Mouse (Mus musculus) embryonic facial prominence, embryonic 14.5 days (tissue): ENCODE data around the gene Arntl. TPM values are rescaled to one million over a fixed set of nuclear protein-coding genes. Genes with fewer than 3 reads are reported as not detected.

Experiments
- ATAC-seq: fragments of 200-750 bp; cut with Nextera tagmentation; 2 replicates; pipeline ENCODE4 v1.8.0; 2017; ENCODE audit warnings: low read depth, moderate number of reproducible peaks, moderate TSS enrichment
- DNase-seq: peaks from one replicate; pipeline ENCODE4 v3.0.0-alpha.2; 2015; ENCODE audit warnings: low spot score
- H3K27ac ChIP-seq: fragments of 300-500 bp; sonication (generic); replicated peaks from 2 replicates; pipeline ENCODE4 v1.5.1; 2014; ENCODE audit warnings: low read depth, mild to moderate bottlenecking, low read length, moderate library complexity
- H3K27me3 ChIP-seq: fragments of 300-500 bp; sonication (generic); replicated peaks from 2 replicates; pipeline ENCODE4 v1.6.1; 2014; ENCODE audit warnings: low read length; ENCODE audit not compliant: control insufficient read depth, insufficient read depth
- H3K36me3 ChIP-seq: fragments of 300-500 bp; sonication (generic); 2 replicates; pipeline ENCODE4 v1.6.1; 2014; ENCODE audit warnings: low read length, mixed read lengths; ENCODE audit not compliant: control insufficient read depth, insufficient read depth
- H3K4me1 ChIP-seq: fragments of 300-500 bp; sonication (generic); 2 replicates; pipeline ENCODE4 v1.6.1; 2014; ENCODE audit warnings: antibody characterized with exemption, low read length; ENCODE audit not compliant: control insufficient read depth, insufficient read depth
- H3K4me2 ChIP-seq: fragments of 300-500 bp; sonication (generic); 2 replicates; pipeline ENCODE4 v1.6.1; 2014; ENCODE audit warnings: low read depth, mild to moderate bottlenecking, low read length, moderate library complexity, mixed read lengths
- H3K4me3 ChIP-seq: fragments of 300-500 bp; sonication (generic); 2 replicates; pipeline ENCODE4 v1.5.1; 2014; ENCODE audit warnings: low read depth, mild to moderate bottlenecking, low read length
- H3K9ac ChIP-seq: fragments of 300-500 bp; sonication (generic); 2 replicates; pipeline ENCODE4 v1.6.1; 2014; ENCODE audit warnings: low read depth, mild to moderate bottlenecking, low read length, moderate library complexity, mixed read lengths
- H3K9me3 ChIP-seq: fragments of 300-500 bp; sonication (generic); 2 replicates; pipeline ENCODE4 v1.6.1; 2016; ENCODE audit warnings: low read length; ENCODE audit not compliant: control insufficient read depth
- WGBS: fragments of 180-500 bp; shearing (Covaris S2); extraction: QIAGEN DNeasy Blood & Tissue Kit; methylation state at CpG from one replicate; pipeline ENCODE4 v1.1.7; 2014; 5-methylcytosine and 5-hydroxymethylcytosine counted together
- polyA plus RNA-seq: library from polyadenylated mRNA; unstranded; fragments of >200 nt; fragmentation: Nextera tagmentation; extraction: Ambion mirVana; gene quantifications from 2 replicates; pipeline ENCODE4 v1.2.1, GENCODE M21; 2014

Gene Arntl
- polyA plus RNA-seq, 1 experiment from 2014 or later = 9.6 TPM

DNA sequence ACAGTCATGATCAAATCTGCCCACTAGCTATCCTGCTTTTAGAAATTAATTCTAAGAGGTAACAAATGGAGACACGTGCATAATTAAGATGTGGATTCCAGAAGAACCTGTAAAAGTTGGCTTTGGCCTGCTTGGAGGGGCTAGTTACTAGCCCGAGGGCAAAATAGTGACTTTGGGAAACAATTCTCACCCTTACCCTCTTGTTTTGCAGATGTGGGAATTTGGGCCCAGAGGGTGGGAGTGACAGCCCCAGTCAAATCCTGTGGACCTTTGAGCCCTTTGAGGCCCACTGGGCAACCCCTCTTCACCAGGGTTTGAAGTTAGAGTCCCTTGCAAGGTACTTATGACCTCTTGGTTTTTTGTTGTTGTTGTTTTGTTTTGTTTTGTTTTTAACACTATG, 72.0 kb downstream of the Arntl start:
- DNase-seq (no peak), ATAC-seq (no peak)
- Histone ChIP-seq H3K4me1 (peaks cover 3% of the 10 kb centered on the region; the same call in 1 of the 2 replicates), H3K27me3 (no peaks in the 10 kb centered on the region), H3K36me3 (peaks cover 7% of the 10 kb centered on the region; the same call in 1 of the 2 replicates), H3K4me2 (no peak overlapping the region), H3K9me3 (no peaks in the 10 kb centered on the region), H3K27ac (no peak overlapping the region), H3K4me3 (no peak overlapping the region), H3K9ac (no peak overlapping the region)
- 71% methylated on average over 2 of the region's 2 CpGs for WGBS

DNA sequence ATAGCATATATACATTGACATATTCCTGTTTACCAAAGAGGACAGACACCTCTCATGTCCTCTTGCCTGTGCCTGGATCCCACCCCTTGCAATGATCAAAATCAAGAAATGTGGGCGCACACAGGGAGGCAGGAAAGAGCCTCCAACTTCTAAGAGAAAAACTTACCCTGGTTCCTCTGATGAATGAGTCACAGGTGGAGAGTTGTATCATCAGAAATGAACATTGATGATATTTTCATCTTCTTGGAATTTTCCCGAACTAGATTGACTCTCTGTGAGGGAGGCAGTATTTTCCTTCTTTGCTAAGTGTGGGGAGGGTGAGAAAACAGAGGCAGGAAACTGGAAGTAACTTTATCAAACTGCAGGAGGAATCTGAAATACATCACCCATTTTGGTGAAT, 78.1 kb downstream of the Arntl start:
- Histone ChIP-seq H3K27ac (no peak overlapping the region), H3K4me1 (no peaks in the 10 kb centered on the region), H3K27me3 (no peaks in the 10 kb centered on the region), H3K9ac (no peak overlapping the region), H3K4me3 (no peak overlapping the region), H3K4me2 (no peak overlapping the region), H3K9me3 (no peaks in the 10 kb centered on the region), H3K36me3 (peaks cover 9% of the 10 kb centered on the region; the same call in 1 of the 2 replicates)
- no peak for DNase-seq
- WGBS = 88% methylated on average over 2 of the region's 2 CpGs
- no peak for ATAC-seq

DNA sequence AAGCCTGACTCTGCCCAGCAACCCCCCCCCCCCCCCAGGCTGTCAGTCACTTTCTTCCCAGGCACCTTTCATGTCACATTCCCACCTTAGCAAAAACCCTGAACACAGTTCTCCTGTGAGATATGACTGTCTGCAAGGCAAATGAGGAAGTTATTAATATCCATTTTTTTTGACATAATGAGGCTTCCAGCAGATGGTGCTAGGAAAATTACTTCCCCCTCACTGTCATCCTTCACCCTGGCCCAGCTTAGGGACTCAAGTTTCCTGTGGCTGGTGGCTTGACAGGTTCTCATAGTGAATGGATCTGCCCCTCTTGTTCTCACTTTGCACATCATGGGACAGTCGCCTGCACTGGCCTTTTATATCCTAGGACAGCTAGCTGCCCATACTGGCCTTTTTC, 81.9 kb downstream of the Arntl start:
- H3K27ac ChIP-seq = no peak overlapping the region
- H3K4me2 ChIP-seq = no peak overlapping the region
- H3K36me3 ChIP-seq = 0 out of 2 replicates have a peak, but pooled peaks cover 3% of the 10 kb centered on the region
- no peak overlapping the region for H3K9ac ChIP-seq
- H3K9me3 ChIP-seq = no peaks in the 10 kb centered on the region
- DNase-seq = no peak
- no peaks in the 10 kb centered on the region for H3K4me1 ChIP-seq
- ATAC-seq = no peak
- H3K27me3 ChIP-seq = no peaks in the 10 kb centered on the region
- H3K4me3 ChIP-seq = no peak overlapping the region
- 68% methylated on average over 1 of the region's 1 CpGs for WGBS

DNA sequence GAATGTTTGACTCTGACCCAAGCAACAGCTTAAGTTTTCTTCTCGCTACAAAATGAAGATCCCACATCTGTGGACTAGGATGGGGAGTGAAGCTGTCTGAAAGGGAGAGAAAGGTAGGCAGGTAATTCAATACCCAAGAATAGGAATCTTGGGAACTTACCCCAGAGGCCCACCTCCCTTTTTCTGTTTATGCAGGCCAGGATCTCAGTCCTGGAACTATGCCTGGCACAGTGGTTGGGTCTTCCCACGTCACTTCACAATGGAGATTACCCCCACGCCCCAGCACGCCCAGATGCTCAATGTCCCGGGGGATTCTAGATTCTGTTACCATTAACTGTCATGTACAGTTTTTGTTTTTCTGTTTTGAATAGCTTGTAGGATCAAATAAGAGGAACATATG, 84.5 kb downstream of the Arntl start:
- WGBS = 64% methylated on average over 5 of the region's 5 CpGs
- no peaks in the 10 kb centered on the region for H3K27me3 ChIP-seq

DNA sequence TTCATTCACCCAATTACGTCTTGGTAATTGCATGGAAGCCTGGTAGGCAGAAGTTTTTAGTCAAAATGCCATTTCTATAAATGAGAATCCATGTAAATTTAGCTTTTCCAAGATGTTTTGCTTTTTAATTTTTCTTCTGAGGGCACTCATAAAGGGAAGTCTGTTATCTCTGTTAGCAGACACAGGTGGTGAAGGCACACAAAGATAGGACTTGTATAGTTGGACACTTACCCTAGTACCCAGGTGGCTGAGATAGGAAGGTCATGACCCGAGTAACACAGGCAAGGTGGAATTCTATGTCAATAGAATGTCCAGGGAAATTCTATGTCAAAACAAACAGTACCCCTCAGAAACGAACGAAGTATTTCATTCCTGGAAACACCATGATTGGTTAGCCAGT, 84.9 kb downstream of the Arntl start:
- Histone ChIP-seq H3K27ac (no peak overlapping the region), H3K9ac (no peak overlapping the region), H3K4me2 (no peak overlapping the region), H3K9me3 (no peaks in the 10 kb centered on the region), H3K27me3 (no peaks in the 10 kb centered on the region), H3K36me3 (no peaks in the 10 kb centered on the region), H3K4me3 (no peak overlapping the region), H3K4me1 (peaks cover 3% of the 10 kb centered on the region; the same call in 1 of the 2 replicates)
- DNase-seq = no peak
- 72% methylated on average over 4 of the region's 4 CpGs for WGBS
- no peak for ATAC-seq

More for the DNA sequence above, 84.5 kb downstream of the Arntl start:
- Histone ChIP-seq H3K4me2 (no peak overlapping the region), H3K27ac (no peak overlapping the region), H3K36me3 (0 out of 2 replicates have a peak, but pooled peaks cover under 1% of the 10 kb centered on the region), H3K4me1 (peaks cover 3% of the 10 kb centered on the region; the same call in 1 of the 2 replicates), H3K9me3 (no peaks in the 10 kb centered on the region), H3K4me3 (no peak overlapping the region), H3K9ac (no peak overlapping the region)
- ATAC-seq = no peak
- DNase-seq = no peak

DNA sequence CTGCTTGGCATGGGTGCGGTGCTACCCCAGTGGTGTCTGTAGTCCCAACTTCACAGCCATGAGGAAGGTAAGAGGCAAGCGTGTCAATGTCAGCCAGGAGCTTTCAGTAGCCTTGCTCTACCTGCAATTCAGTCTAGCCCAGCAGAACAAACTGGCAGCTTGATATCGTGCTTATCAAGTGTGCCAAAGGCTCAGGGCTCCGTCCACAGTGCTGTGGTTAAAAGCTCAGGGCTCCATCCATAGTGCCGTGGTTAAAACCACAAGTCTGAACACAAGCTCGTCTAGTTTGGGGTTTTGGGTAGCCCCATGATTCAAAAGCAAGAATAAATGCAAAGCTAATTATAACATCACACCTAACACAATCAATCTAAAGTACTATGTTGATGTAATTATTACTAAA, 87.3 kb downstream of the Arntl start:
- Histone ChIP-seq H3K36me3 (no peaks in the 10 kb centered on the region), H3K4me1 (peaks cover 3% of the 10 kb centered on the region; the same call in 1 of the 2 replicates), H3K27me3 (no peaks in the 10 kb centered on the region), H3K27ac (no peak overlapping the region), H3K4me3 (no peak overlapping the region), H3K9me3 (no peaks in the 10 kb centered on the region), H3K9ac (no peak overlapping the region), H3K4me2 (0 out of 2 replicates have a peak overlapping the region, but pooled peaks have one; percentile 24)
- WGBS = 85% methylated on average over 6 of the region's 6 CpGs
- DNase-seq (no peak), ATAC-seq (no peak)

DNA sequence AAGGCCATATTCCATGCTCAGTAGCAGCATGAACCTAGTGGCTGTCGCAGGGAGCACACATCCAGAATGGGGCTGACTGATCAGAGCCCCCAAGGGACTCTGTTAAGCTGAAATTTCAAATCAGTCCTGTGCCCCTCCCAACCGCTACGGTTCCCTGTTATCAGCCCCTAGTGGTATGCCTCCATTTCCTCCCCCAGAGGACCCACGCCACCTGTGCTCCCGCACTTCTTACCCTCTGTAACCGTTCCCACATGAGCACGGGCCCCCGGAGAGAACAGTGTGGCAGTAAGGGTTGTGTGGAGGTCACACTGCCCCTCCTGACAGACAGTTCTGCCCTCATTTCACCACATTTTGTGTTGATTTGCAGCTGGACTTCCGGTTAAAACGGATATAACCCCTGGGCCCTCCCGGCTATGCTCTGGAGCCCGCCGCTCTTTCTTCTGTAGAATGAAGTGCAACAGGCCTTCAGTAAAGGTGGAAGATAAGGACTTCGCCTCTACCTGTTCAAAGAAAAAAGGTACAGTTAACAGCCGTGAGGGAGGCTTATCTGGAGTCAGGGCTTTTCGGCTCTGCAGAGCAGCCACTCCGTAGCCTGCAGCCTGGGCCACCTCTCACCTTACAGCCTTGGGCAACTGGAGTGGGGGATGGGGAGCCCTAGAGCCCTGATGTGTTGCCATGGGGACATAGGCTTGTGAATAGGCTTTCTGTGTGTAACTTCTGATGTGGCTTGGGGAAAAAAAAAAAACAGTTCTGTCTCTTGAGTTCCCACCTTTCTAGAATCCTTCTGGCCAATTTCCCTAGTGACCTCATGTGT, 88.0 kb downstream of the Arntl start:
- Histone ChIP-seq H3K27ac (no peak overlapping the region), H3K27me3 (no peaks in the 10 kb centered on the region), H3K4me2 (peak overlapping the region; percentile 24; the same call in 1 of the 2 replicates), H3K36me3 (no peaks in the 10 kb centered on the region), H3K9me3 (no peaks in the 10 kb centered on the region), H3K4me1 (peaks cover 3% of the 10 kb centered on the region; the same call in 1 of the 2 replicates), H3K9ac (peak overlapping the region; percentile 34; the same call in 1 of the 2 replicates), H3K4me3 (no peak overlapping the region)
- WGBS = 22% methylated on average over 17 of the region's 17 CpGs
- peak; percentile 88 for ATAC-seq
- DNase-seq = peak; percentile 51

DNA sequence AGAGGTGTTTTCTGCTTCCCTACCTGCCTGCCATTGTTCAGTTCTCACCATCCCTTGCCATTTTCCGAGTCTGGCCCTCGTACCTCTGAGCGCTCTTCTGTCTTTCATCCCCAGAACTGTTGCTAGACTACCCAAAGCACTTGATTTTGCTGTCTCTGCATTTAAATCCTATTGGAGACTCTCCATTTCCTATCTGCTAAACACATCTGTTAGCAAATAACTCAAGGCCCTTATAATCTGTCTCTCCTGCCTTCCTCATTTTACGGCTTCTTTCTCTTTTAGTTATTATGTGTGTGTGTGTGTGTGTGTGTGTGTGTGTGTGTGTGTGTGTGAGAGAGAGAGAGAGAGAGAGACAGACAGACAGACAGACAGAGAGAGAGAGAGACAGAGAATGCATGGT, 90.5 kb downstream of the Arntl start:
- no peaks in the 10 kb centered on the region for H3K27me3 ChIP-seq
- no peak overlapping the region for H3K4me2 ChIP-seq
- H3K27ac ChIP-seq = no peak overlapping the region
- whole genome bisulfite sequencing = 91% methylated on average over 4 of the region's 4 CpGs
- peaks cover 3% of the 10 kb centered on the region; the same call in 1 of the 2 replicates for H3K4me1 ChIP-seq
- H3K4me3 ChIP-seq = no peak overlapping the region
- no peaks in the 10 kb centered on the region for H3K9me3 ChIP-seq
- no peaks in the 10 kb centered on the region for H3K36me3 ChIP-seq
- ATAC-seq (no peak), DNase-seq (no peak)
- no peak overlapping the region for H3K9ac ChIP-seq
